Mouse (Mus musculus): ENCODE data around the gene Pak1. TPM values are rescaled to one million over a fixed set of nuclear protein-coding genes. Genes with fewer than 3 reads are reported as not detected.
A peak's percentile ranks its signal among the peaks of the same experiment; 100 is the strongest.

Gene Pak1
- polyA plus RNA-seq, 1 experiment from 2014 or later = 4.6 TPM

- Histone ChIP-seq H3K4me1 (no peaks in the 10 kb centered on the region), H3K27ac (replicated peaks) (no peak overlapping the region), H3K36me3 (no peaks in the 10 kb centered on the region), H3K27me3 (replicated peaks) (peaks cover 23% of the 10 kb centered on the region), H3K4me3 (no peak overlapping the region), H3K9me3 (peaks cover 7% of the 10 kb centered on the region; the same call in 1 of the 2 replicates), H3K4me2 (no peak overlapping the region), H3K9ac (no peak overlapping the region)
- WGBS = 39% methylated on average over 1 of the region's 1 CpGs
- no peak for ATAC-seq (ENCODE audit: extremely low read depth, insufficient number of reproducible peaks, low FRiP score, low TSS enrichment)
Measured at GRCm38 (mm10) chr7:97780815-97781214, 7.5 kb upstream of the Pak1 start.

- H3K27ac ChIP-seq (replicated peaks) = no peak overlapping the region
- H3K4me3 ChIP-seq = no peak overlapping the region
- H3K9me3 ChIP-seq = peaks cover 7% of the 10 kb centered on the region; the same call in 1 of the 2 replicates
- WGBS = 65% methylated on average over 8 of the region's 8 CpGs
- no peaks in the 10 kb centered on the region for H3K36me3 ChIP-seq
- H3K4me2 ChIP-seq = no peak overlapping the region
- H3K27me3 ChIP-seq (replicated peaks) = peaks cover 30% of the 10 kb centered on the region
- H3K4me1 ChIP-seq = no peaks in the 10 kb centered on the region
- no peak overlapping the region for H3K9ac ChIP-seq
- no peak for ATAC-seq (ENCODE audit: extremely low read depth, insufficient number of reproducible peaks, low FRiP score, low TSS enrichment)
Measured at GRCm38 (mm10) chr7:97781496-97781895, 6.8 kb upstream of the Pak1 start.

- 0 out of 2 replicates have a peak, but pooled peaks cover 7% of the 10 kb centered on the region for H3K4me1 ChIP-seq
- no peak for ATAC-seq (ENCODE audit: extremely low read depth, insufficient number of reproducible peaks, low FRiP score, low TSS enrichment)
- 55% methylated on average over 5 of the region's 5 CpGs for WGBS
- H3K9ac ChIP-seq = no peak overlapping the region
- H3K27me3 ChIP-seq (replicated peaks) = peaks cover 49% of the 10 kb centered on the region
- H3K27ac ChIP-seq (replicated peaks) = no peak overlapping the region
- no peak overlapping the region for H3K4me2 ChIP-seq
- H3K36me3 ChIP-seq = no peaks in the 10 kb centered on the region
- H3K9me3 ChIP-seq = 0 out of 2 replicates have a peak, but pooled peaks cover 1% of the 10 kb centered on the region
- H3K4me3 ChIP-seq = no peak overlapping the region
Measured at GRCm38 (mm10) chr7:97783523-97783922, 4.8 kb upstream of the Pak1 start.

- Histone ChIP-seq H3K27ac (replicated peaks) (no peak overlapping the region), H3K4me2 (peak overlapping the region; percentile 98), H3K4me3 (peak overlapping the region; percentile 77), H3K27me3 (replicated peaks) (peaks cover 70% of the 10 kb centered on the region), H3K36me3 (no peaks in the 10 kb centered on the region), H3K9me3 (no peaks in the 10 kb centered on the region), H3K4me1 (0 out of 2 replicates have a peak, but pooled peaks cover 11% of the 10 kb centered on the region), H3K9ac (peak overlapping the region; percentile 82)
- ATAC-seq (ENCODE audit: extremely low read depth, insufficient number of reproducible peaks, low FRiP score, low TSS enrichment) = peak; percentile 65
- WGBS = under 1% methylated on average over 78 of the region's 84 CpGs
Measured at GRCm38 (mm10) chr7:97788669-97789483, 535 bp downstream of the Pak1 start.

GRCm38 (mm10) chr7:97790272-97790671, 1.9 kb downstream of the Pak1 start:
- Histone ChIP-seq H3K4me3 (no peak overlapping the region), H3K27me3 (replicated peaks) (peaks cover 66% of the 10 kb centered on the region), H3K9ac (no peak overlapping the region), H3K4me1 (0 out of 2 replicates have a peak, but pooled peaks cover 11% of the 10 kb centered on the region), H3K4me2 (no peak overlapping the region), H3K27ac (replicated peaks) (no peak overlapping the region), H3K36me3 (no peaks in the 10 kb centered on the region), H3K9me3 (no peaks in the 10 kb centered on the region)
- ATAC-seq (ENCODE audit: extremely low read depth, insufficient number of reproducible peaks, low FRiP score, low TSS enrichment) = no peak
- 44% methylated on average over 2 of the region's 2 CpGs for WGBS

GRCm38 (mm10) chr7:97792324-97792723, 4.0 kb downstream of the Pak1 start:
- Histone ChIP-seq H3K27me3 (replicated peaks) (peaks cover 55% of the 10 kb centered on the region), H3K4me3 (no peak overlapping the region), H3K9me3 (no peaks in the 10 kb centered on the region), H3K9ac (no peak overlapping the region), H3K36me3 (no peaks in the 10 kb centered on the region), H3K27ac (replicated peaks) (no peak overlapping the region), H3K4me2 (no peak overlapping the region), H3K4me1 (0 out of 2 replicates have a peak, but pooled peaks cover 11% of the 10 kb centered on the region)
- WGBS = 15% methylated on average over 2 of the region's 2 CpGs
- no peak for ATAC-seq (ENCODE audit: extremely low read depth, insufficient number of reproducible peaks, low FRiP score, low TSS enrichment)

- no peak overlapping the region for H3K27ac ChIP-seq (replicated peaks)
- H3K27me3 ChIP-seq (replicated peaks) = no peaks in the 10 kb centered on the region
- no peak overlapping the region for H3K4me2 ChIP-seq
- no peaks in the 10 kb centered on the region for H3K36me3 ChIP-seq
- H3K9ac ChIP-seq = no peak overlapping the region
- no peaks in the 10 kb centered on the region for H3K4me1 ChIP-seq
- no peak for ATAC-seq (ENCODE audit: extremely low read depth, insufficient number of reproducible peaks, low FRiP score, low TSS enrichment)
- WGBS = 74% methylated on average over 2 of the region's 2 CpGs
- no peak overlapping the region for H3K4me3 ChIP-seq
- no peaks in the 10 kb centered on the region for H3K9me3 ChIP-seq
Measured at GRCm38 (mm10) chr7:97803116-97803515, 14.8 kb downstream of the Pak1 start.

- Histone ChIP-seq H3K9me3 (no peaks in the 10 kb centered on the region), H3K27me3 (replicated peaks) (no peaks in the 10 kb centered on the region), H3K4me1 (no peaks in the 10 kb centered on the region), H3K4me2 (no peak overlapping the region), H3K27ac (replicated peaks) (no peak overlapping the region), H3K9ac (no peak overlapping the region), H3K4me3 (no peak overlapping the region), H3K36me3 (no peaks in the 10 kb centered on the region)
- ATAC-seq (ENCODE audit: extremely low read depth, insufficient number of reproducible peaks, low FRiP score, low TSS enrichment) = no peak
- WGBS = 69% methylated on average over 2 of the region's 2 CpGs
Measured at GRCm38 (mm10) chr7:97804245-97805066, 16.1 kb downstream of the Pak1 start.

GRCm38 (mm10) chr7:97805067-97805365, 16.7 kb downstream of the Pak1 start:
- Histone ChIP-seq H3K9ac (no peak overlapping the region), H3K36me3 (no peaks in the 10 kb centered on the region), H3K9me3 (no peaks in the 10 kb centered on the region), H3K4me2 (no peak overlapping the region), H3K4me1 (no peaks in the 10 kb centered on the region), H3K27ac (replicated peaks) (no peak overlapping the region), H3K27me3 (replicated peaks) (no peaks in the 10 kb centered on the region), H3K4me3 (no peak overlapping the region)
- no peak for ATAC-seq (ENCODE audit: extremely low read depth, insufficient number of reproducible peaks, low FRiP score, low TSS enrichment)
- 71% methylated on average over 3 of the region's 3 CpGs for WGBS

- no peak for ATAC-seq (ENCODE audit: extremely low read depth, insufficient number of reproducible peaks, low FRiP score, low TSS enrichment)
- WGBS = 67% methylated on average over 5 of the region's 5 CpGs
- Histone ChIP-seq H3K4me1 (no peaks in the 10 kb centered on the region), H3K27me3 (replicated peaks) (no peaks in the 10 kb centered on the region), H3K9ac (no peak overlapping the region), H3K27ac (replicated peaks) (no peak overlapping the region), H3K36me3 (no peaks in the 10 kb centered on the region), H3K9me3 (no peaks in the 10 kb centered on the region), H3K4me3 (no peak overlapping the region), H3K4me2 (no peak overlapping the region)
Measured at GRCm38 (mm10) chr7:97809307-97809706, 21.0 kb downstream of the Pak1 start.

GRCm38 (mm10) chr7:97821875-97822274, 33.5 kb downstream of the Pak1 start:
- Histone ChIP-seq H3K27me3 (replicated peaks) (no peaks in the 10 kb centered on the region), H3K9ac (no peak overlapping the region), H3K27ac (replicated peaks) (no peak overlapping the region), H3K4me1 (no peaks in the 10 kb centered on the region), H3K9me3 (no peaks in the 10 kb centered on the region), H3K36me3 (no peaks in the 10 kb centered on the region), H3K4me3 (no peak overlapping the region), H3K4me2 (no peak overlapping the region)
- ATAC-seq (ENCODE audit: extremely low read depth, insufficient number of reproducible peaks, low FRiP score, low TSS enrichment) = no peak
- WGBS = 86% methylated on average over 2 of the region's 2 CpGs
